Mouse (Mus musculus) liver, postnatal 0 days (tissue): ENCODE measurements around the gene Endou.

ENCODE experiments used
- CTCF ChIP-seq: sonication (generic); IDR thresholded peaks from 2 replicates; pipeline ENCODE4 v1.5.1; 2016; ENCODE audit warnings: antibody characterized with exemption, low read depth
- EP300 ChIP-seq: IDR thresholded peaks from 2 replicates; pipeline ENCODE4 v1.6.1; 2016; ENCODE audit warnings: antibody characterized with exemption, low read depth, mild to moderate bottlenecking

GRCm38 (mm10) chr15:97762733-97763132, 31.6 kb upstream of the Endou start:
- no peak for TF ChIP-seq CTCF
- no peak for TF ChIP-seq EP300
